Mouse (Mus musculus) midbrain, postnatal 0 days (tissue): ENCODE results near the gene Btnl6. TPM values are rescaled to one million over a fixed set of nuclear protein-coding genes. Genes with fewer than 3 reads are reported as not detected.
"Not testable (repeated sequence)": the region's sequence is repeated elsewhere in the genome, so short reads cannot be mapped to it uniquely, and the experiment has no call there.

ENCODE experiments used
- ATAC-seq: fragments of 200-750 bp; cut with Nextera tagmentation; 2 replicates; pipeline ENCODE4 v1.8.0; 2017; ENCODE audit warnings: moderate number of reproducible peaks, mild to moderate bottlenecking, moderate TSS enrichment, moderate library complexity; ENCODE audit not compliant: low FRiP score
- DNase-seq: peaks from one replicate; pipeline ENCODE4 v3.0.0-alpha.2; 2015; ENCODE audit warnings: low spot score
- H3K27ac ChIP-seq: fragments of 300-500 bp; sonication (generic); 2 replicates; pipeline ENCODE4 v1.5.1; 2014; ENCODE audit warnings: low read depth, mild to moderate bottlenecking, low read length, mixed read lengths
- H3K27me3 ChIP-seq: fragments of 300-500 bp; sonication (generic); 2 replicates; pipeline ENCODE4 v1.6.1; 2014; ENCODE audit warnings: low read length, control low read depth, mixed read lengths; ENCODE audit not compliant: insufficient read depth
- H3K36me3 ChIP-seq: fragments of 300-500 bp; sonication (generic); 2 replicates; pipeline ENCODE4 v1.6.1; 2014; ENCODE audit warnings: low read length, control low read depth, mixed read lengths; ENCODE audit not compliant: insufficient read depth
- H3K4me1 ChIP-seq: fragments of 300-500 bp; sonication (generic); 2 replicates; pipeline ENCODE4 v1.6.1; 2014; ENCODE audit warnings: mild to moderate bottlenecking, control low read depth, antibody characterized with exemption, low read length, mixed read lengths; ENCODE audit not compliant: insufficient read depth
- H3K4me2 ChIP-seq: fragments of 300-500 bp; sonication (generic); 2 replicates; pipeline ENCODE4 v1.6.1; 2014; ENCODE audit warnings: low read depth, mild to moderate bottlenecking, low read length, mixed read lengths; ENCODE audit not compliant: poor library complexity, severe bottlenecking
- H3K4me3 ChIP-seq: fragments of 300-500 bp; sonication (generic); 2 replicates; pipeline ENCODE4 v1.5.1; 2014; ENCODE audit warnings: low read depth, mild to moderate bottlenecking, low read length, moderate library complexity
- H3K9ac ChIP-seq: fragments of 300-500 bp; sonication (generic); replicated peaks from 2 replicates; pipeline ENCODE4 v1.6.1; 2014; ENCODE audit warnings: mild to moderate bottlenecking, low read length, moderate library complexity, mixed read lengths; ENCODE audit not compliant: poor library complexity, severe bottlenecking
- H3K9me3 ChIP-seq: fragments of 300-500 bp; sonication (generic); 2 replicates; pipeline ENCODE4 v1.6.1; 2016; ENCODE audit warnings: low read length, control low read depth
- CTCF ChIP-seq: IDR thresholded peaks from 2 replicates; pipeline ENCODE4 v1.5.1; 2016; ENCODE audit warnings: antibody characterized with exemption, mild to moderate bottlenecking
- WGBS: fragments of 180-500 bp; shearing (Covaris S2); extraction: QIAGEN DNeasy Blood & Tissue Kit; methylation state at CpG from one replicate; pipeline ENCODE4 v1.1.7; 2014; 5-methylcytosine and 5-hydroxymethylcytosine counted together
- polyA plus RNA-seq: library from polyadenylated mRNA; unstranded; fragments of >200 nt; fragmentation: Nextera tagmentation; extraction: Ambion mirVana; gene quantifications from 2 replicates; pipeline ENCODE4 v1.2.1, GENCODE M21; 2015
- total RNA-seq: library from RNA; depleted of rRNA; stranded (reverse); fragments of >200 nt; gene quantifications from 2 replicates; pipeline ENCODE4 v1.2.3, GENCODE M21; 2014

Gene Btnl6
- total and polyA plus RNA-seq, 2 experiments from 2014 or later: not detected

DNA sequence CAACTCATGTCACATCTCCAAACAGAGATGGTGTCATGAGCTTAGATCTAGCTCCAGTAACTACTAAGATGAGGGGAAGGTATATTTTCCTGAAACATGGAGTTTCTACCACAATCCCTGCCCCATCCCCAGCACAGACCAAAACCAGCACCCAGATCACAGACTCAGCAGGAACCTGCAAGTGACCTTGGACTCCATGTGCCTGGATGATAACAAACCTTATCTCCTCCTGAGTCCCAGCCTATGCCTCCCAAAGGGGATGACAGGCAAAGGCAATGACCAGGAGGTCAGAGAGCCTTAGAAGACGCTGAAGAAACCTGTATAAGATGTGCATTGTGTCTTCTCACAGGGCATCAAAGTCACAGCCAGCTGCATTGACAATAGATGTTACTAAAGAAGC lies 1.8 kb upstream of the Btnl6 start:
- H3K27ac ChIP-seq: no peak overlapping the region
- DNase-seq (no peak), ATAC-seq (no peak)
- no peak overlapping the region for H3K4me2 ChIP-seq
- WGBS: 60% methylated on average over 1 of the region's 1 CpGs
- no peaks in the 10 kb centered on the region for H3K9me3 ChIP-seq
- no peaks in the 10 kb centered on the region for H3K36me3 ChIP-seq
- H3K4me1 ChIP-seq: no peaks in the 10 kb centered on the region
- no peak overlapping the region for H3K4me3 ChIP-seq
- no peak for TF ChIP-seq CTCF
- H3K27me3 ChIP-seq: no peaks in the 10 kb centered on the region
- H3K9ac ChIP-seq: no peak overlapping the region

DNA sequence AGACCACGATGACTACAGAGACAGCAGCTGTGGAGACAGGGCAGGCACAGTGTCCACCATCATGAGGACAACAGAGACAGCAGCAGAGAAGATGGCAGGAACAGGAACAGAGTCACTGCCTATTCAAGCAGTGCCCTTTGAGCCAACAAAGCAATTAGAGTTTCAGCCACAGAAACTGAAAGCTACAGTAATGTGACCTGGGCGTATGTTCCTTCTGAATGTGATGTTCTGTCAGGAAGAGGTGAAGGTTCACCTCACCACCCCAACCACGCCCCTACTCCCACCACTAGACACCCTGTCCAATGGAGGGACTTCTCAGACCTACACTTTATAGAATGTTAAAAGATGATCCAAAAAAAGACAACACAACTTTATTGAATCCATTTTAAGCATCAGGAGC lies 1.4 kb upstream of the Btnl6 start:
- 77% methylated on average over 3 of the region's 3 CpGs for WGBS
- H3K27ac ChIP-seq, H3K9ac ChIP-seq, DNase-seq, H3K4me3 ChIP-seq, H3K27me3 ChIP-seq, H3K4me1 ChIP-seq, H3K9me3 ChIP-seq, ATAC-seq, H3K4me2 ChIP-seq, H3K36me3 ChIP-seq: not testable (repeated sequence)

DNA sequence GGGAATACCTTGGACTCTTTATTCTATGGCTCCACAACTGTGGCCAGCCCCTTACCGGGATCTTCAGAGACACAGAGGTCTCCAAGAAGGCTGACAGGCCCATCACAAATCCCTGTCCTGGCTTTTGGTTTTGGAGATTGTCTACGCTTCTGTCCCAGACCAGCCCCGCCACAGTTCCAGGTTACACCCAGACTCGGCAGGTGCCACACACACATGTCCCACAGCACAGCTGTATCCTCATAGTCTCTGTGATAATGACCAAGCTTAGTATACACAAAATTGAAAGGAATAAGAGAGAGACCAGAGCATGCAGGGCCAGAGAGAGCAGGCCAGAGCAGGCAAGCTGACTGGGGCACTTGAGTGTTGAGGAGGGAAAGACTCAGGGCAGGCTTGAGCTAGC lies 643 bp upstream of the Btnl6 start:
- WGBS: 88% methylated on average over 4 of the region's 4 CpGs
- H3K27me3 ChIP-seq: no peaks in the 10 kb centered on the region
- ATAC-seq (no peak), DNase-seq (no peak)
- H3K4me3 ChIP-seq: no peak overlapping the region
- H3K9me3 ChIP-seq: no peaks in the 10 kb centered on the region
- H3K36me3 ChIP-seq: no peaks in the 10 kb centered on the region
- H3K27ac ChIP-seq: no peak overlapping the region
- TF ChIP-seq CTCF: no peak
- no peak overlapping the region for H3K9ac ChIP-seq
- no peak overlapping the region for H3K4me2 ChIP-seq
- H3K4me1 ChIP-seq: no peaks in the 10 kb centered on the region

DNA sequence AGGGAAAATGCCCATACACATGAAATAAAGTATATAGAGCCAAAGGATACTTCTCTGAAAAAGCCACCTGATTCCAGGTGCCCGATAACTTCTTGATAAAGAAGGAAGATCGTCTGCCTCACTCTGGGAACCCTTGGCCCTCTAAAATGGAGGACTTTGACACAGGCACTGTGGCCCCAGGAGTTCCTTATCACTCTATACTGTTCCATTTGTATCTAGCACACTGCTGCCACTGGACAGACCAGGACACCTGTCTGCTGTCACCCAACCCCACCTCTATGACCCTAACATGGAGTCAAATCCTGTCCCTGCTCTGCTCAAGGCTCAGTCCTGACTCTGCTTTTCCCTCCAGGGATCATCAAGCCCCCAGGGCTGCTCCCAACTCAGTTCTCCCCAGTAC lies 638 bp downstream of the Btnl6 start:
- no peak for TF ChIP-seq CTCF

DNA sequence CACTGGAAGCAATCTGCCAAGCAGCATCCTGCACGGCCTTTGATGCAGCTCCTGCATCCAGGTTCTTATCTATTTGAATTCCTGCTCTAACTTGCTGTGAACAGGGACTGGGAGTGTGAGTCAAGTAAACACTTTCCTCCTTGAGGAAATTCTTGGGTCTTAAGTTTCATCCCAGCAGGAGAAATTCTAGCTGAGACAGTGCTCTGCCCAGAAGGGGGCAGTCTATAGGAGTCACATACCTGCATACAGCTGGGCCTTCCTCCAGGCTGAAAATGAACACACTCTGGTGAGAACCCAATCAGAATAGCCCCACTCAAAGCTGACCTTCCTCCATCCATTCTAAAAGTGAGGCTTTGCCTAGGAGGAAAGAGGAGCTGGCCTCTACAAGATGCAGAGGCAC lies 5.4 kb downstream of the Btnl6 start:
- ATAC-seq, H3K4me2 ChIP-seq, H3K9me3 ChIP-seq, DNase-seq, H3K27me3 ChIP-seq, H3K9ac ChIP-seq, H3K4me1 ChIP-seq, H3K36me3 ChIP-seq, H3K27ac ChIP-seq, H3K4me3 ChIP-seq: not testable (repeated sequence)
- peak; percentile 25; the same call in 1 of the 2 replicates for TF ChIP-seq CTCF
- 69% methylated on average over 1 of the region's 1 CpGs for WGBS

More for the DNA sequence above, 638 bp downstream of the Btnl6 start:
- Histone ChIP-seq H3K27ac (no peak overlapping the region), H3K4me3 (no peak overlapping the region), H3K36me3 (no peaks in the 10 kb centered on the region), H3K4me1 (no peaks in the 10 kb centered on the region), H3K4me2 (no peak overlapping the region), H3K9me3 (no peaks in the 10 kb centered on the region), H3K27me3 (no peaks in the 10 kb centered on the region), H3K9ac (no peak overlapping the region)
- ATAC-seq (no peak), DNase-seq (no peak)
- 76% methylated on average over 2 of the region's 2 CpGs for WGBS

DNA sequence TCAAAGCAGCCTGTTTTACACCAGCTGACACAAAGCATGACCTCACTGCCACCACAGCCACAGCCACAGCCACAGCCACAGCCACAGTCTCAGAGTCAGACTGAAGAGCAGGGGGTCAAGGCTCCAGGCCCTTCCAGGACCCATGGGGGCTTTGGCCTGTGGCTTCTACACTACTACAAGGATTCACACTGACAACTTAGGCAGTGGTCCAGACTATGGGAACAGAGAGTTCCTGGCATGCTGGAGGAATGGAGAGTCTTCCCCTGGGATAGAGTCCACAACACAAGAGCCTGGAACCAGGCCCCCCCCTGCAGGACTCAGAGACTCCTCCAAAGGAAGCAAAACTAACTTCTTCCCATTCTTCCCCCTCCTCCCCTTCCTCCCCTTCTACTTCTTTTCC lies 9.6 kb downstream of the Btnl6 start:
- no peak for DNase-seq
- TF ChIP-seq CTCF: no peak
- Histone ChIP-seq H3K36me3 (no peaks in the 10 kb centered on the region), H3K4me1 (no peaks in the 10 kb centered on the region), H3K4me3 (no peak overlapping the region), H3K27ac (no peak overlapping the region), H3K9ac (no peak overlapping the region), H3K9me3 (no peaks in the 10 kb centered on the region), H3K27me3 (no peaks in the 10 kb centered on the region), H3K4me2 (no peak overlapping the region)
- no peak for ATAC-seq

DNA sequence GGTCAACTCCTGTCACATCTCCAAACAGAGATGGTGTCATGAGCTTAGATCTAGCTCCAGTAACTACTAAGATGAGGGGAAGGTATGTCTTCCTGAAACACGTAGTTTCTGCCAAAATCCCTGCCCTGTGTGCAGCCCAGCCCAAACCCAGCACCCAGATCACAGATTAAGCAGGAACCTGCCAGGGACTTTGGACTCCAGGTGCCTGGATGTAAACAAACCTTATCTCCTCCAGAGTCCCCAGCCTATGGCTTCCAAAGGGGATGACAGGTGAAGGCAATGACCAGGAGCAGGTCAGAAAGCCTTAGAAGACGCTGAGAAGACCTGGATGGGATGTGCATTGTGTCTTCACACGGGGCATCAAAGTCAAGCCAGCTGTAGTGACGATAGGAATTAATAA lies 19.4 kb downstream of the Btnl6 start:
- H3K9me3 ChIP-seq, H3K36me3 ChIP-seq, H3K27me3 ChIP-seq, ATAC-seq, H3K27ac ChIP-seq, H3K4me3 ChIP-seq, H3K4me1 ChIP-seq, H3K9ac ChIP-seq, DNase-seq, H3K4me2 ChIP-seq: not testable (repeated sequence)
- 81% methylated on average over 2 of the region's 4 CpGs for WGBS

DNA sequence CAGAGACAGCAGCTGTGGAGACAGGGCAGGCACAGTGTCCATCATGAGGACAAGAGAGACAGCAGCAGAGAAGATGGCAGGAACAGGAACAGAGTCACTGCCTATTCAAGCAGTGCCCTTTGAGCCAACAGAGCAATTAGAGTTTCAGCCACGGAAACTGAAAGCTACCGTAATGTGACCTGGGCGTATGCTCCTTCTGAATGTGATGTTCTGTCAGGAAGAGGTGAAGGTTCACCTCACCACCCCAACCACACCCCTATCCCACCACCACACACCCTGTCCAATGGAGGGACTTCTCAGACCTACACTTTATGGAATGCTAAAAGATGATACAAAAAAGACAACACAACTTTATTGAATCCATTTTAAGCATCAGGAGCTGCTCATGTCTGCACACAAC lies 19.8 kb downstream of the Btnl6 start:
- DNase-seq, ATAC-seq, H3K4me3 ChIP-seq, H3K36me3 ChIP-seq, H3K27me3 ChIP-seq, H3K4me1 ChIP-seq, H3K27ac ChIP-seq, H3K9ac ChIP-seq, H3K4me2 ChIP-seq, H3K9me3 ChIP-seq: not testable (repeated sequence)
- 87% methylated on average over 3 of the region's 3 CpGs for WGBS
